Mouse (Mus musculus) heart, postnatal 14 days (tissue): ENCODE data around the gene Gm5767. TPM values are rescaled to one million over a fixed set of nuclear protein-coding genes. Genes with fewer than 3 reads are reported as not detected.

Experiments used
- DNase-seq, 2 experiments: peaks; one replicate each; pipeline ENCODE4 v3.0.0; 2021 to 2022
- intact Hi-C: fragments of 180-260 bp; cut with DNase I; formaldehyde crosslinking; loops from one replicate; pipeline ENCODE4 v1.15.1; 2025
- long read RNA-seq, 2 experiments: library from polyadenylated mRNA; stranded (forward); transcript quantifications; one replicate each; pipeline ENCODE4 v2.0.0; 2021
- total RNA-seq, 2 experiments: library from RNA; stranded (reverse); gene quantifications; 2 replicates each; pipeline ENCODE4 v1.2.3; 2021

The Gm5767 gene
- not detected for total RNA-seq
- long read RNA-seq, experiment 1 = 0 reads
- long read RNA-seq, experiment 2 = 0 reads

GRCm38 (mm10) chr16:8680470-8680869 is at the start of gene Gm5767:
Gm5767 (plus strand) TSS chr16:8680770.
- no peak for DNase-seq
- intact Hi-C loops = no loop called here

- no peak for DNase-seq
- intact Hi-C loops = no loop called here
These were observed 49.1 kb upstream of the Gm5767 start for GRCm38 (mm10) chr16:8631428-8631827.

GRCm38 (mm10) chr16:8636867-8637216 is 43.7 kb upstream of the Gm5767 start:
- DNase-seq = no peak
- intact Hi-C loops = no loop called here

- intact Hi-C loops = no loop called here
- DNase-seq = peak; percentile 83 to 88
These were observed 43.1 kb upstream of the Gm5767 start, which contains the start of the genes Pmm2 and Tmem186 for GRCm38 (mm10) chr16:8637217-8638051. Pmm2 (plus strand) TSS chr16:8637674. Tmem186 (minus strand) TSS chr16:8637712.

- intact Hi-C loops = no loop called here
- DNase-seq = no peak
These were observed 42.4 kb upstream of the Gm5767 start for GRCm38 (mm10) chr16:8638131-8638530.

- no peak for DNase-seq
- intact Hi-C loops = loop anchor here (2.0 kb wide), 1 partner anchor 33 kb away; the partner anchor contains the start of gene Carhsp1
These were observed 40.9 kb upstream of the Gm5767 start for GRCm38 (mm10) chr16:8639466-8640191.

- intact Hi-C loops = loop anchor here (1.0 kb wide), 2 partner anchors 30 to 150 kb away; no protein-coding TSS in a partner anchor
- peak; percentile 40 to 59 for DNase-seq
These were observed 36.7 kb upstream of the Gm5767 start for GRCm38 (mm10) chr16:8643855-8644254.

- no peak for DNase-seq
- intact Hi-C loops = no loop called here
These were observed 35.0 kb upstream of the Gm5767 start for GRCm38 (mm10) chr16:8645546-8645945.

GRCm38 (mm10) chr16:8650007-8650406 is 30.6 kb upstream of the Gm5767 start:
- DNase-seq = no peak
- intact Hi-C loops = no loop called here

GRCm38 (mm10) chr16:8655108-8655507 is 25.5 kb upstream of the Gm5767 start:
- intact Hi-C loops = no loop called here
- DNase-seq = no peak

- intact Hi-C loops = no loop called here
- no peak for DNase-seq
These were observed 25.0 kb upstream of the Gm5767 start for GRCm38 (mm10) chr16:8655599-8655998.

GRCm38 (mm10) chr16:8656256-8656655 is 24.3 kb upstream of the Gm5767 start:
- intact Hi-C loops = no loop called here

GRCm38 (mm10) chr16:8658349-8658748 is 22.2 kb upstream of the Gm5767 start:
- intact Hi-C loops = no loop called here

More at GRCm38 (mm10) chr16:8656256-8656655, 24.3 kb upstream of the Gm5767 start:
- DNase-seq = no peak

GRCm38 (mm10) chr16:8658764-8659163 is 21.8 kb upstream of the Gm5767 start:
- intact Hi-C loops = no loop called here

More at GRCm38 (mm10) chr16:8658349-8658748, 22.2 kb upstream of the Gm5767 start:
- no peak for DNase-seq

GRCm38 (mm10) chr16:8663022-8663421 is 17.5 kb upstream of the Gm5767 start:
- DNase-seq = no peak
- intact Hi-C loops = no loop called here

More at GRCm38 (mm10) chr16:8658764-8659163, 21.8 kb upstream of the Gm5767 start:
- DNase-seq = no peak

- peak; percentile 45 to 48 for DNase-seq
- intact Hi-C loops = no loop called here
These were observed 16.7 kb upstream of the Gm5767 start for GRCm38 (mm10) chr16:8663606-8664539.

- no peak for DNase-seq
- intact Hi-C loops = no loop called here
These were observed 15.2 kb upstream of the Gm5767 start for GRCm38 (mm10) chr16:8665367-8665766.

GRCm38 (mm10) chr16:8666452-8666851 is 14.1 kb upstream of the Gm5767 start:
- intact Hi-C loops = no loop called here

GRCm38 (mm10) chr16:8667261-8667660 is 13.3 kb upstream of the Gm5767 start:
- intact Hi-C loops = no loop called here

More at GRCm38 (mm10) chr16:8666452-8666851, 14.1 kb upstream of the Gm5767 start:
- peak; percentile 56 to 61 for DNase-seq

GRCm38 (mm10) chr16:8667814-8668213 is 12.8 kb upstream of the Gm5767 start:
- intact Hi-C loops = no loop called here
- peak; percentile 43 to 51 for DNase-seq

More at GRCm38 (mm10) chr16:8667261-8667660, 13.3 kb upstream of the Gm5767 start:
- DNase-seq = peak; percentile 30 to 51
